Mouse (Mus musculus) cerebral cortex, adult 2 months (tissue): Measurements from ENCODE around the gene Arsa.

ENCODE experiments used
- WGBS: fragments of 180-500 bp; shearing (Covaris S2); methylation state at CpG from one replicate; pipeline ENCODE4 v1.1.7; 2018; 5-methylcytosine and 5-hydroxymethylcytosine counted together

Gene Arsa

DNA sequence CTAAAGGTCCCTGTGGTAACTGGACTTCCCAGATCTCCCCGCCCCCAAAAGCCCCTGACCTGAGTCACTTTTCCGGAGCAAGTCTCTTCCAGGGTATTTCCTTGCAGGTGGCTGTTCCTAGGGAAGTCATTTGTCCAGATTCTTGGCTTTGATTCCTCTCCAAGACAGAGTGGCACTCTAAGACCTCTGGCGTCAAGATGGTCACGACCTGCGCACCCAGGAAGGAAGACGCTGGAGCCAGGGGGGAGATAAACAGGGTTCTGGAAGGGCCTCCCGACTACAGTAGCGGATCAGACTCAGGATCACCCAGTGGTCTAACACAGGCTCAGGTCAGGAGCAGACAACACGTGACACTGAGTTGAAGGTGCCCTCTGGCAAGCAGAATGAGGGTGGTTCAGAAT lies at the start of gene Arsa:
TSS of gene Arsa (minus strand) at position 335 of the 401 bp plus-strand sequence.
- WGBS, result 33% methylated on average over 9 of the region's 9 CpGs

- WGBS, result 87% methylated on average over 19 of the region's 19 CpGs
These were observed 49.6 kb upstream of the Arsa start for GRCm38 (mm10) chr15:89526776-89527325.

DNA sequence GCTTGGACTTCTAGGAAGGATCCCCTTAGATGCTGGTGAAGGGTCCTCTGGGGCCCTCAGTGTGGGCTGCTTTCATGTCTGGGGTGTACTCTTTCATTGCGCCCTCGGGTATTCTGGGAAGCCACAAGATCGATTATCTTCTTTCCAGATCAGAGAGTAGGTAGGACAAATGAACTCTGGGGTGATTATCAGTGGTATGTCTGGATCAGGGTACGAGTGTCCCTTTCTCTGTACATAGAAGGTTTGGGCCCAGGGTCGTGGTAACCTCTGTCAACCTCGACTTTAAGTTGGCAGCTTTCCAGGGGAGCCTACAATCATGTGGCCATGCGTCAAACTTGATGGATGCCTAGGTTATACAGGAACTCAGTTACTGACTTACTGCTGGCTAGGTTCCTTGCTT lies 48.7 kb upstream of the Arsa start:
- 81% methylated on average over 7 of the region's 7 CpGs for WGBS

DNA sequence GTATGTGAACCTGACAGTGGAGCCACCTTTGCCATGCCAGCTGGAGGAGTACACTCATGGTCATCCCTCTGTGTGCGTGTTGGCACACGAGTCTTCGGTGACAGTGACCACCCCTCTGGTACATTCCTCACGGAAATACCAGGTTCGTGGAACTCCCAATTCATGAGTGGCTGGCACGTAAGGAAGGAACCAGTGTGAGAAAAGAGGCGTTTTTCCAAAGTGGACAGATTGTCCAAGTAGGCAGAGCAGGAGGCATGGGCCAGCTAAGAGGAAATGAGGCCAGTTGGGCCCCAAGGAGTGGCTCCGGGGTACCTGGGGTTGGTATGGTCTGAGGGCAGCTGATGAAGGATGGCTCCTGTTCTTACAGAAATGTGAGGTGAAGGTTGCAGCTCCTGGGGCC lies 48.2 kb upstream of the Arsa start:
- 79% methylated on average over 8 of the region's 8 CpGs for WGBS

DNA sequence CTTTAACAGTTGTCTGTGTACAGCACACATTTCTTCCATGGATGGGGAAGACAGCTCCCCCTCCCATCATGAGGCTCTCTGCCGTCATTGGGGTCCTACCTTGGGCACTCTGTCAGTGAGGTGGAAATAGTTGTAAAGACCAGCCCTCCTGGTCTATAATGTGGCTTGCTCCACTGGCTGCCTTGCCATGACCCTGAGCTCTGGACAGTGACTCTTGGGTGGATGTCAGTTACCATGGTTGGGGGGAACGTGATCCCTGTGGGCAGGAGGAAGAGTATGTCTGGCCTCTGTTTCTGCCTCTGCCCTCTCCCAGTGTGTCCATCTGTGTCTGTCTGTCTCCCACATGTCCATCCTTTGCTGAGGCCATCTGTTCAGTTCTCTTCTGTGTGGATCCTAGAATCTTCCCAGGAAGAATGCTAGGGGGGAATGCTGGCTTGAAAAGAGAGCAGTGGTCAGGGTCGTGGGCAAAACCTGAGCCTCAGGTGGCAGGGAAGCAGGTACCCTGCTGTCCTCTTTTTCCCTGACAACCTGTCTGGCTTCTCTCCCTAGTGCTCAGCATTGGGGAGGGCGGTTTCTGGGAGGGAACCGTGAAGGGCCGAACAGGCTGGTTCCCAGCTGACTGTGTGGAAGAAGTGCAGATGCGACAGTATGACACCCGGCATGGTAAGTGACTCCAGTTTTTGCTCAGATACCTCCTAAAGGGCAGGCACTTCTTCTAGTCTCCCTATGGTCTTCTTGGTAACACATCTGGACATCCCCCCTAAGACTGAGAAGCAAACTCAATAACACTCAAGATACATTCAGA lies 47.6 kb upstream of the Arsa start:
- 64% methylated on average over 8 of the region's 8 CpGs for WGBS

DNA sequence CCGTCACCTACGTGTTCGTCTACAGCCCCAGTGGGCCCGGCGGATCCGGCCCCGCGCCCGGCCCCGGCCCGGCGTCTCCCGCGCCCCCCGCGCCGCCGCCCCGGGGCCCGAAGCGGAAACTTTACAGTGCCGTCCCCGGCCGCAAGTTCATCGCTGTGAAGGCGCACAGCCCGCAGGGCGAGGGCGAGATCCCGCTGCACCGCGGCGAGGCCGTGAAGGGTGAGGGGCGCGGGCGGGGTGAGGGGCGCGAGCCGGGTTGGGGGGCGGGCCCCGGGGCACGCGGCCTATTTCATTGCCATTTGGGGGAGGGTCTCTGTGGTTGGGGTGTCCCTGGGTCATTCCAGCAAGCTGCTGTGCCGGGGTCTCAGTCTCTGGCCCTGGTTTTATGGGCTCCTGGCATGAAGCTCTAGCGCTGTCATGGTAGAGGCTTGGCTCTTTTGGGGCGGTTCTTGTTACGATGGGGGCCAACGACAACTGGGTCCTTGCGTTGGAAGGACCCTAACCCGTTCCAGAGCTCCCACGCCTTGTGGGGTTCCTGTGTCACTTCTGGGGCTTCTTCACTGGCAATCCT lies 46.9 kb upstream of the Arsa start:
- WGBS, result 28% methylated on average over 52 of the region's 52 CpGs

GRCm38 (mm10) chr15:89523283-89523832 lies 46.1 kb upstream of the Arsa start:
- WGBS, result 31% methylated on average over 47 of the region's 47 CpGs

DNA sequence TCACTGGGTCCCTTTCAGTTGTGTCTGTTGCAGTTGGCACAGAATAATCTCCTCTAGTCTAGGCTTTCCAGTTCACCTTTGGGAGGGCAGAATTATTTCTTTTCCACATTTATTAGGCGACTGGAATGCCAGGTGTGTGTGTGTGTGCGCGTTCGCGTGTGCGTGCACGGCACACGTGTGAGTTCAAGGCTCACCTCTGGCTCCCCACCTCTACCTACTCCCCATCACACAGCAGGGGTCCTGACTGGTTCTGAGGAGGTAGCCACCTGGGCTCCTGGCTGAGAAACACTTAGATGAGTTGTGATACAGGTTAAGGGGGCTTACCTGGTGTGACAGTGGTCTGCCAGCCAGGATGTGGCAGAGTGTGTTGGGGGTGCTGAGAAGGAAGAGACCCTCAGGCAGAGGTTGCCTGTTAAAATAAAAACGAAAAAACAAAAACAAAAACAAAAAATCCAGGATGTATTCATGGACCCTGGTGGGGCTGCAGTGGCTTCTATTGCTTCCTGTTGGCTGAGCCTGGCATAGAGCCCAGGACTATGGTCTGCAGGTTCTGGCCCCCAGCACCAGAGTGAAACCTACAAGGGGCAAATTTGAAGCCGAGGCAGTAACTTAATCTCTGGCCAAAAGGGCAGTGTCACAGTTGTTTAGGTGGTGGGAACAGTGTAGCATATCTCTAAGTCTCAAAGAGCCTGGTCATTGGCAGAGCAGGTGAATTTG lies 45.5 kb upstream of the Arsa start:
- 90% methylated on average over 10 of the region's 10 CpGs for WGBS

DNA sequence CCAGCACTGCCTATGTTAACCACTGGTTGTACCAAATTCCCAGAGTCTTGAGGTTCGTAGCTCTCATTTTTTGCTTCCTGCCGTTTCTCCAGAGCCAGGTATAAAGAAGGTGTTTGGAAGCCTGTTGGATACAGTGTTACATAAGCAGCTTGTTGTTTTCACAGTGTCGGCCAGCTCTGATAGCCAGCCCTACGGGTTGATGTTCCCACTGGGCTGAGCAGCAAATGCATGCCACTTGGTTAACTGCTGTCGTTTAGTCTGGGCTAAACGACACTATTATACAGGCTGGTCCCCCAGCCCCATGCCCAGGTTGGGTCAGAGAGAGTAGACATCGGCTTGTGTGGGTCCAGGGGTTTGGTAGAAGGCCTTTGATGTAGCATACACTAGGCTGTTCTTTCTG lies 44.7 kb upstream of the Arsa start:
- WGBS, result 59% methylated on average over 7 of the region's 7 CpGs

- WGBS, result 74% methylated on average over 4 of the region's 4 CpGs
These were observed 35.5 kb upstream of the Arsa start for GRCm38 (mm10) chr15:89512679-89513078.

GRCm38 (mm10) chr15:89507751-89508150 lies 30.5 kb upstream of the Arsa start:
- 90% methylated on average over 8 of the region's 8 CpGs for WGBS

GRCm38 (mm10) chr15:89504838-89505237 lies 27.6 kb upstream of the Arsa start:
- WGBS, result 96% methylated on average over 9 of the region's 9 CpGs

- WGBS, result 81% methylated on average over 3 of the region's 3 CpGs
These were observed 24.1 kb upstream of the Arsa start for GRCm38 (mm10) chr15:89501321-89501720.

DNA sequence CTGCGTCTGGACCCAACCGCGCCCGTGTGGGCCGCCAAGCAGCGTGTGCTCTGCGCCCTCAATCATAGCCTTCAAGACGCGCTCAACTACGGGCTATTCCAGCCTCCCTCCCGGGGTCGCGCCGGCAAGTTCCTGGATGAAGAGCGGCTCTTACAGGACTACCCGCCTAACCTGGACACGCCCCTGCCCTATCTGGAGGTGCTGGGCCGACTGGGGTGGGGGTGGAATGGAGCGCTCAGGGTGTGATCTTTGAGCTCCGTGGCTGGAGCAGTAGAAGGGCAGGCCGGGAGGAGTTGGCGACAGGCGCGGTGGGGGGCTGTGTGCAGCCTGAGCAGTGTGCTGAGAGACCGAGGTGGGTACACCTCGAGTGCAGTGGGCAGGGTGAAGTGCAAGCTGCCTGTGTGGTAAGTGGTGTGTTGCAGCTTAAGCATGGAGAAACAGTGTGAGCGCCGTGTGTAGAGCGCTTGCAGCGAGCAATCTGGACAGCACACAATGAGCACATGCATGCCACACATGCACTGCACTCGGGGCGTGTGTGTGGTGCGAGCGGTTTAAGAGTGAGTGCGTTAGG lies 23.1 kb upstream of the Arsa start:
- WGBS, result 5% methylated on average over 35 of the region's 35 CpGs

DNA sequence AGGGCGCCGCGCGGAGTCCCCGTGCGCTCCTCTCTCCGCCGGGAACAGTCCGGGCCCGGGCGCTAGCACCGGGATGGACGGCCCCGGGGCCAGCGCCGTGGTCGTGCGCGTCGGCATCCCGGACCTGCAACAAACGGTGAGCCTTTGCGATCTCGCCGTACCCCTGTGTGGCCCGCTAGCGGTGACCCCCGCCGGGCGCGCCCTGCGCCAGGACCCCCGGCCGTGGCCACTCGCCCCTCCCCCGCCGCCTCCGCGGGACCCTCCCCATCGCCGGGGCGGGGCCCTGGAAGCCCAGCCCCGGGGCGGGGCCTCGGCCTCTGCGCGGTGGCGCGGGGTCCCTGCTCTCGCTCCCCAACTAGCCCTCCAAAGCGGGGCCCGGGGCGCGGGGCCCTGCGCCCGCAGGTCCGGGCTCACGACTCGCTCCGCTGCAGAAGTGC lies 22.6 kb upstream of the Arsa start:
- WGBS, result under 1% methylated on average over 56 of the region's 60 CpGs

DNA sequence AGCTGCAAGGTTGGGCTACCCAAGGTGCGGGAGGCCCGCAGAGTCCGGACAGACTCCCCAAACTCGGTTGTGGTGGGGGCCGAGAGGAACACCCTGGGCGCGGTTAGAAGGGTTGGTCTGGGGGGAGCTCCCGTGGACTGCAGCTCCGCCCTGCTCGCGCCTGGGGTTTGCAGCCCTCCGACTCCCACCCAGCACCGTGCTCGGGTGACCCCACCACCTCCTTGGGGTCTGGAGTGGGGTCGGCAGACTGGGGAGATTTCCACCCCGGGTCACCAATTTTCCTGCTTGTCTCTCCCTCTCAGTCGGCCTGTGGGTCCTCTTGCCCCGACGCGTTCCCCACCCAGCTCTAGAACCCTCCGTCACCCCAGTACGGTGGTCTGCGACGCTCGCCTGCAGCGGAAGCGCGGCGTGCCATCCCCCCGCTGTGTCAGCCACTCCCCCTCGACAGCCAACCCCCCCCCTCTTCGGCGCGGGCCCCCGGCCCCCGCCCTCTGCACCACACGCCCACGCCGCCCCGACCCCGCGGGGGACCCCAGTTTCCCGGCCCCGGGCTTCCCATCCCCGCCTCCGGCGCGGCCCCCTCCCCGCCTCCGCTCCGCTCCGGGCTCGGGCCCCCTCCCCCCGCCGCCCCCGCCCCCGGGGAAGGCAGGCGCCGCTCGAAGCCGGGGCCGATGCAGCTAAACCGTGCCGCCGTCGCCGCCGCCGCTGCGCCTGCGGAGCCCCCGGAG lies 21.9 kb upstream of the Arsa start, which contains the start of gene Shank3:
TSS of gene Shank3 (plus strand) at position 663 of the 728 bp plus-strand sequence.
- 3% methylated on average over 47 of the region's 72 CpGs for WGBS

- WGBS, result 5% methylated on average over 41 of the region's 41 CpGs
These were observed 21.1 kb upstream of the Arsa start for GRCm38 (mm10) chr15:89498049-89498960.

DNA sequence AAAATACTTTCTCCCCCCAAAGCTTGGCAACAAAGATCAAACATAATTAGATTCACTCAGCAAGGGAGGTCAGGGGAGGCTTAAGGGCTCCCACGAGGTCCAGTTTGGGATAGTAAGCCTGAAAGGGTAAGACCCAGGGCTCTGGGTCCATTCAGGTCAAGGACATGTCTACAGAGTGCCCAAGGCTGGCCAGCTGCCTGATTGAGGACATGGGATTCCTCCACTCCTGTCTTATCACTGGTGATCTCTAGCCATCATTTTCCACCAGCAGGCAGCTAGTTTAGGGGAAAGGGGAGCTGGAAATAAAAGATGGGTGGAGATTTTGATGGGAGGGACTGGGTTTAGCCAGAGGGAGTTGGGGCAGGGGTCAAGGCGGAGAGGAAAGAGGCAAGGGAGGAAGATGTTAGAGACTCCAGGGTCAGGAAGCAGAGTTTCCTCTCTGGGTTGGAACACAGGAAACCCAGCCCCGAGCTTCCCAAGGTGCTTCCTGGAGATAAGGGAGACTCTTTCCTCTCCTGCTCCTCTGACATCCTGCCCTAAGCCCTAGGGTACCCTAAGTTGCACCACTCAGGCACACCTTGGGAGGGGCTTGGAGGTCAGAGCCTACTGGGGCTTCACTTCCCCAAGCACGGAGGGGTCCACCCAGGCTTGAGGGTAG lies 20.3 kb upstream of the Arsa start:
- 44% methylated on average over 4 of the region's 4 CpGs for WGBS

DNA sequence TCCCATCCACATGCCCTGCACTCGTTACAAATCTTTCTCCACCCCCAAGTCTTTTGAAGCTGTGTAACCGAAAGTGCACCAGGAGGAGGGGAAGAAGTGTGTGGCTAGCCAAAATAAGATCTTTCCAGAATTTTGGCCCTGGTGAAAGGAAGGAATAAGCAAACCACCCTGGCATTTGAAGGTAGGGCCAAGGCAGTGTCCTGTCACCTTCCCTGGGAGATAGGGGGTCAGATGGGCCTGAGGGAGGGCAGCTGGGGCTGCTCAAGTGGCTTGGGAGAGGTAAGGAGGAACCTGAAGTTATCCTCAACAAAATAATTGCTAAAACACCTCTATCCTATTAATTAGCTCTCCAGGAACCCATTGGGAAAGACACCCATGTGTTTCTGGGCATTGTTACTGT lies 19.6 kb upstream of the Arsa start:
- WGBS, result 23% methylated on average over 2 of the region's 2 CpGs
